Mouse (Mus musculus) adrenal gland, postnatal 4 days (tissue): ENCODE data around the gene Car9. TPM values are rescaled to one million over a fixed set of nuclear protein-coding genes. Genes with fewer than 3 reads are reported as not detected.

Experiments
- DNase-seq, 2 experiments: peaks; one replicate each; pipeline ENCODE4 v3.0.0; 2021 to 2022; ENCODE audit warnings: low spot score in 2 of 2, mixed read lengths in 2 of 2
- total RNA-seq, 2 experiments: library from RNA; stranded (reverse); gene quantifications; 2 replicates each; pipeline ENCODE4 v1.2.3; 2021

Car9 gene
- total RNA-seq, 2 experiments from 2014 or later: 1.4 to 1.5 TPM

DNA sequence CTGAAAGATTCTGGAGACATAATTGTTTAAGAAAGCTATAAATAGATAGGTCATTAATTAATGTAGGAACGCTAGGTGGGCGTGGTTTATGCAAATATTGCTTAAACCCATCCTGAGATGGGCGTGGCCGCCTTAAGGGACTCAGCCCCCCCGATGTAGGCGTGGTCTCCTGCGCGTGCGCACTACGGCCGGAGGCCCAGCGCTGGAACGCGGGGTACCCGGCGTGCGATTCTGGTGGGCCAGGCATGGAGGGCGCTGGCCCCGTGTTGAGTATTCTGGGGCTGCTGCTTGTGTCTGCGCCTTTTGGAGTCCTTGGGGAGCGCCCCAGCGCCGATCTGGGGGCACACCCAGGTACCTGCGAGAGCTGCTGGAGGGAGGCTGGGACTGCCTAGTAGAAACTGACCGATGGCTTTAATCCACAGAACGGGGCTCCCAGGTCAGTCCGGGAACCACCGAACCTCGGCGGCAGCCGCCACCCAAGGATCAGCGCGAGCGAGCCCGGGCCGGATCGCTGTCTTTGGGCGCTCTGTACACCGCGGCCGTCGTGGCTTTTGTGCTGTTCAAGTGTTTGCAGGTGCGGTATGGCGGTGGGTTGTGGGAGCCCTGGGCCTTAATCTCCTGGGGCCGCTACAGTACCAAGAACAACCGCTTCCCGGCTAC, 13.4 kb upstream of the Car9 start:
- DNase-seq: peak; percentile 90 to 98

DNA sequence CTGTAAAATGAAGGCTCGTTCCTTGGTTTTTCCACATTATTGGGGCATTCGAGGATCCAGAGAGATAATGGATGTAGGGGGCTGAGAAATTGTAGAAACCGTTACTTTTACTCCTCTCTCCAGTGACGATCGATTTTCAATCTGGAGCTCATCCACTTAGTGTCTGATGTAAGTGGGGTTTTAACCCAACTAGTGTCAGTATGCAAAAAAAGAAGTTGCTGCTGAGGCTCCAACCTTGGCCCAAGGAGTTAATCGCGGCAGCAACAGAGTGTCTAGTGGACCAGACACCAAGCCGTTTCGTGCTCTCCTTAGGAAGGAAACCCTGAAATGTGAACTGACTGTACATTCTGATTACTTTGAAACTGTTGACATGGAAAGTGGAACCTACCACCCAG, 12.9 kb upstream of the Car9 start:
- DNase-seq: no peak

DNA sequence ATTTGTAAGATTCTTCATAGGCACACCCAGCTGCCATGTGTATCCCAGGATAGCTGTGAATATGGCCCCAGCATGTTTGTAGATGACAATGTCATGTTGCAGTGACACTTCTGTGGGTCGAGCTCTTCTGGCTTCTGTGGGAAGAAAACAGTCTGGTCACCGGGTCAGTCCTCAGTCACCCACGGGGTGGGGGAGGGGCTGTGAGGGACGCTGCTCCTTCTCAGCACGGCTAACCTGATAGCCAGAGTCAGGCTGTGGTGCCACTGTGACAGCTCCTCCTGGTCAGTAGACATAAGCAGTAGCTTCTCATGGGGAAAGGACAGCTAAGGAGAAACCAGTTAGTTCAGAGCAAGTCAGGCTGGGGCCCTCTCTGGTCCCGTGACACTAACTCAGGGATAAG, 10.2 kb upstream of the Car9 start:
- no peak for DNase-seq

DNA sequence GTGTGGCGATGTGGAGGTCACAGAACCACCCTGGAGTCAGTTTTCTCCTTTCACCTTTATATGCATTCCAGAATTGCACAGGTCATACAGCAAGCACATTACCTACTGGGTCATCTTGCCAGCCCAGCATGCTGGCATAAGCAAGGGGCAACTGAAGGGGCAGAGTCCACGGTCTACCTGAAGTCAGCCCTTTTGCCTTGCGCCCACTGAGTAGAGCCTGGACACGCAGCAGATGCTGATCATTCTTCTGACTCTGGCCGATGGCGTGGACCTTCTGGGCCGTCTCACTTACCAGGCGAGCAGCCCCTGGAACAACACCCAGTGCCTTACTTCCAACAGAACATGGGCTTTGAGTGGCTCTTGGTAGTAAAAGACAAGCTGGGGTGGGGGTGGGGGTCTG, 9.4 kb upstream of the Car9 start:
- no peak for DNase-seq

DNA sequence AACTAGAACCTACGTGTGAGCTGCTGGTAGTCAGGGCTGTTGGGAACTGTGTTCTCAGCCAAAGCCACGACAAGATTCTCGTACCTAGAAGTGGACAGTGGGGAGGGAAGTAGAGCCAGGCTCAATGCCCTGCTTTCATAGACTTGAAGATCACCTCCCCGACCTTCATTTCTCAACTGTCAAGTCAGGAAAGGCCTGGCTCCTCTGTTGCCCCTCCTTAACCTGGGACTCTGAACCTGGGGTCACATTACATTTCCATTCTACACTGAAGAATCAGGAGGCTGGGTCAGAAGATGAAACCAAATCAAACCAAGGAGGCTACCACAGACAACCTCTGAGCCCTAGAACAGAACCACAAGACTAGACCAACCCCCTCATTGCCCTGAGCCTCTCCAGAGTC, 8.8 kb upstream of the Car9 start:
- DNase-seq: no peak

DNA sequence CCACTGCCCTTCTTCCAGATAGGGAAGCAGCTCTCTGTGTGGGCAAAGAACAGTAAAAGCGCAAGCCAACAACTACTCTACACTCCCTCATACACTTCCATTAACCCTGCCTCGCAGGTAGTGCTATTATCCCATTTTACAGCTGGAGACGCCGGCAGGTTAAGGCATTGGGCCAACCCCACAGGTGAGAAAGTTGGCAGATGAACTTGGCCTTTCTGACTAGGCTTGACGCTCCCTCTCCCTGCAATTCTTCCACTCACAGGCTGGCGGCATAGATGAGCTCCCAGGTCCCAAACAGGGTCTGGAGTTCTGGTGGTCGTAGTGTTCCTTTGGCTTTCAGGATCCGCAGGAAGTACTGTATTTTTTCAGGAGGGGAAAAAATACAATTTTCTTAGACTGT, 7.8 kb upstream of the Car9 start:
- no peak for DNase-seq

DNA sequence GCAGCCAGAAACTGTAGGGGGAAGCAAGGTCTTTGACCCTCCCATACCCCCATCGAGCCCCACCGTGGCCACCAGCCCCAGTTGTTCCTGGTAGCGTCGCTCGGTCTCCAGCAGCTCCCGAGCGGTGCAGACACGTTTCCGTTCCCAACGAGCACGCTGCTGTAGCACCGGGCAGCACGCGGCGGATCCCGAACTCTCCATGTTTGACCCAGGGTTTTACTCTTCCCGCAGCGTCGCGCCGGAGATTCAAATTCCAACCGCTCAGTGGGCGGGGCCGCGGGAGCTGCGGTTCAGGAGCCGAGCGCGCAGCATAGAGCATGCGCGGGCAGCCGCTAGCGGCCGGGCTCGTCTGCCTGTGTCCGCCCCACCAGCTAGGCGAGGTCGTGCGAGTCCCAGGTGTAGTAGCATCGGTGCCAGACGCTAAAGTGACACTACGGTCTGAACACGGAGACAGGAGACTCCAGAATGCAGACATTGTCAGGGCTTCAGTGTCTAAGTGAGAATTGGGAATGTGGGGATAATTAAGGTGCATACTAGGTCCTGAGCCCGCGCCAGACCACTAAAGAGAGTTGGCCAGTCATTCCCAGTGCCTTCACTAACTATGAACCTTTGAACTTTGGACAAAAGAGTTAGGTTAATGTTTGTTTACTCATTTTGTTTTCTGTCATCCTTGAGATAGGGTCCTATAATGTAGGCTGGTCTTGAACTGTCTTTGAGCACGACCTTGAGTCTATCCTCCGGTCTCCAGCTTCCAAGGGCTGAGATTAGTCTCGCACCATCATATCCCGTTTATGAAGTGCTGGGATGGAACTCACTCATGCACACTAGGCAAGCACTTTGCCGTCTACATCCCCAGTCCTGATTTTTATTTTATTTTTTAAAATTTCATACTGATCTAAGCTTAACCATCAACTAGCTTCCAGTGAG, 7.1 kb upstream of the Car9 start, which contains the start of gene Arhgef39:
Arhgef39 (minus strand) TSS at position 289 of the 927 bp plus-strand sequence.
- peak; percentile 47 to 71 for DNase-seq

DNA sequence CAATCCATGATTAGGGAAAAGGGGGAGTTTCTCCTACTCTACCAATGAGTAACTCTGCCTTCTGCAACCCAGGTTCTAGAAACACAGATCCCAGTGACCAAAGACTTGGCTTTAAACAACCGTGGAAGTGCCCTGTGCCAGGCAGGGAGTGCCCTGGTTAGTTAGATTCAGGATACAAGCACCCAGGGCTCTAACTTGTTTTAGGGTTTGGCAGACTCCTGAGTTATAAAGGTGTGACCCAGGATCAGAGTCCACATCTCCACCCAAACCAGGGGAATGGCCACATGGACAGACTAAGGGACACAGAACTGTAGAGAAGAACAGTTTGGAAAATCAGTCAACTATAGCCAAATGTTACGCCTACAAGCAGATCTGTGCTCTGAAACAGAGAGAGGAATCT, 3.7 kb upstream of the Car9 start:
- no peak for DNase-seq

DNA sequence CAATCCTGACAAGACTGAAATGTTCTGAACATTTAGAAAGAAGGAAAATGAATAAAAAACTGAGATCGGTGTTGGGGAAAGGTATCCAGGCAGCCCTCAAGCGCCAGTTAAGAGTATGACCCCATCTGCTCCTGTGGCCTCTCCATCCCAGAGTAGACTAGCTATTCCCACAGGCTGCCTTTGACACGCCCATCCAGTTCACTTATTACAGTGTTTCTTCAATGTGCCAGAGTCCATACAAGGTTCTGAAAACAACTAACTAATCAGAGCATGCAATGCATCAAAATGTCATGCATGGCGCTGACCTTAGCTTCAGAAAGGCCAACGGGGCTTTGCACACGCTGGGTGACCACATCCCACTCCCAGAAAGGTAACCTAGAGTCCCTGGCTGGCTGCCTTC, 3.3 kb upstream of the Car9 start:
- DNase-seq: no peak

DNA sequence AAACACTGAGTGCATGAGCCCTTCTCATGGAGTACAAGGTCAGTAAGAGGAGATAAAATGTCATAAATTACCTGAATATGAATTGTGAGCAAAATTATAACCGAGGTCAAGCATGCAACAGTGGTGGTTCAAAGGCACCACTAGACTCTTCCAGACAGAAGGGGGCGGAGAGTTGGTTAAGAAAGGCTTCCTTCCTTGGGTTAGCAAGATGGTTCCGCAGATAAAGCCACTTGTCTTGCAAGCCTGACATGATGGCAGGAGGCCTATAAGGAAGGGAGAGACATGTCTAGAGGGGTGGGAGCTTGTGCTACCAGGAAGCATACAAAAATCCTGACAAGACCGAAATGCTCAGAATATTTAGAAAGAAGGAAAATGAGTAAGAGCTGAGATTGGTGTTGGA, 2.5 kb upstream of the Car9 start:
- DNase-seq: no peak

DNA sequence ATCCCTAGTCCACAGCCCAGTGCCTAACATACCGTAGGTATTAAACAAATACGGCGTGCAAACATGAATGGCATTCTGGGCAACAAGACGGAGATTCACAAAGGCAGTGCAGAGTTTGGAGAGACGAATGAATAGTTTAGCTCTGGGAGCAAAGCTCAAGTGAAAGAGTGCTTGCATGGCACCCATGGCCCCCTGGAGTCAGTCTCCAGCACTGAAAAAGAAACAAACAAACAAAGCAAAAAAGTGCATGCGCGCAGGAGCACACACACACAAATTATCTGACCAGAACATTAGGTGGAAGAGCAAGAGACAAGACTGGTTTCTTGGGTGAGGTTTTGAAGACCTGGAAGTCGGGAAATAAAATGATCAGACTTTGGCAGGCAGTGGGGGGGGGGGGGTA, 692 bp upstream of the Car9 start:
- DNase-seq: no peak

DNA sequence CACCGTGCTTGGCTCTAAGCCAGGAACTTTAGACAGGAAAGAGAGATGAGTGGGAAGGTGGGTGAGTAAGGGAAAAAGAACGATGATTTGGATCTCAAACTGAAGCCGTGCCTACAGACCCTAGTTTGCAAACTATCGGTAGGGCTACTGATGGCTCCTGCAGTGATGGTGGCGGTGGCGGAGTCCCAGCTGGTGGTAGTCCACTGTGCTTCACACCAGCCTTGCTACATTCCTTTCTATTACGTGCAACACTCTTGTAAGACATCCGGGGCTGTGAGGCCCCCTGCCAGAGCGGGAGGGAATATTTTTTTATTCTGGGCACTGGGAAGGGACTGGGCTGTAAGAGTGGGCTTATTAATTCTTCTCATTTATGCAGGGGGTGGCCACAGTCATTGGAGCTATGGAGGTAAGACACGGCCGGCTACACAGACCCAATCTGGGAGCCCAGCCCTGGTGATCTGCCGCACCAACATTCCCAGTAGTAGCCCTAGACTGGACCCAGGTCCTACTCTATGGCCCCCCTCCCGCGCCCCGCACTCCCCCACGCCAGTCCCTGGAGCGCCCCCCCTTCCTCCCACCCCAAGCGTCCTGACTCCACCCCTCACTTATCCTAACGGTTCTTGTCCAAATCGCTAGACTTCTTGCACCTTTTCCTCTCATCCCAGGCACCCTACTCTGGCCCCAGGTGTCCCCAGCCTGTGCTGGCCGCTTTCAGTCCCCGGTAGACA, 1.3 kb downstream of the Car9 start:
- DNase-seq: no peak

DNA sequence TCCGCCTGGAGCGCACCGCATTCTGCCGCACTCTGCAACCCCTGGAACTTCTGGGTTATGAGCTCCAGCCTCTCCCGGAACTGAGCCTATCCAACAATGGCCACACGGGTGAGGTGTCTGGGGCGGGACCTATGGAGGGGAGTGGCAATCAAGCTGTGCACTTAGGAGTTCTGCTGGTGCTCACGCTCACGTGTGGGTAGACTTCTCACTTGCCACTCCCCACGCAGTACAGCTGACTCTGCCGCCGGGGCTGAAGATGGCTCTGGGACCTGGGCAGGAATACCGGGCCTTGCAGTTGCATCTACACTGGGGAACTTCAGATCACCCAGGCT, 1.9 kb downstream of the Car9 start:
- peak in 1 of 2 experiments; percentile 39 for DNase-seq

DNA sequence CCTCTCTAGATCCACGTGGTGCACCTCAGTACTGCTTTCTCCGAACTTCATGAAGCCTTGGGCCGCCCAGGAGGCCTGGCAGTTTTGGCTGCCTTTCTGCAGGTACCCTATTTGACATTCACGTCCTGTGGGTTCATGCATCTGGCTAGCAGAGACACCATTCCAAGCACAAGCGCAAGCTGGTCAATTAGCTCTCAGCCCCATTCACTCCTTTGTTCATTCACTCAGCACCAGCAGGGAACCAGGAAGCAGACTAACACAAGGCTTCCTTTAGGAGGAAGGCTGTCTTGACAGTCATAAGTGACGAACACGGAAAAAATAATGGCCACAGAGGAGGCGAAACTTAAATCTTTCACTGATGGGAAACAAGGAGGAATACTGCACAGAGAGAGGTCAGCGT, 2.3 kb downstream of the Car9 start:
- DNase-seq: no peak

DNA sequence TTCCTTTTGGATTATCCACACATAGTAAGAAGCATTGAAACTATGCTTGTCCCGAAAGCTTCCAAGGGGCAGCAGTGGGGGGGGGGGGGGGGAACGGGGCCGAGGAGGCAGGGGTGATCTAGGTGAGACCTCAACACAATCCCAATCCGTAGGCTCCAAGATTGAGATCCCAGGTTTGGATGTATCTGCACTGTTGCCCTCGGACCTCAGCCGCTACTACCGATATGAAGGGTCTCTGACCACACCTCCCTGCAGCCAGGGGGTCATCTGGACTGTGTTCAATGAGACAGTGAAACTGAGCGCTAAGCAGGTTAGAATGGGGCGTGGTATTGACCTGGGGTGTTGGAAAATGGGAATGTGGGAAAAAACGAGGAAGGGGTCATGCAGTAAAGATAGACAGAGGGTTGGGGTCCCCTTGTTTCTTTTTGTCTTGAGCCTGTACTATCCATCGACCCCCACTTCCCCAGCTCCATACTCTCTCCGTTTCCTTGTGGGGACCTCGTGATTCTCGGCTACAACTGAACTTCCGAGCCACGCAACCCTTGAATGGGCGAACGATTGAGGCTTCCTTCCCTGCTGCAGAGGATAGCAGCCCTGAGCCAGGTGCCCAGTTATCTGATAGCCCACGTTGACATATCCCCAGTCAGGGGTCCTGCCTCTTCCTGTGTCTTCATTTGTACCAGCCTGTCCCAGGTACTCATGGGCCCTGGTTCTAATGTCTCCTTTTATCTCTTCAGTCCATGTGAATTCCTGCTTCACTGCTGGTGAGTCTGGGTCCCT, 5.1 kb downstream of the Car9 start:
- DNase-seq: no peak

DNA sequence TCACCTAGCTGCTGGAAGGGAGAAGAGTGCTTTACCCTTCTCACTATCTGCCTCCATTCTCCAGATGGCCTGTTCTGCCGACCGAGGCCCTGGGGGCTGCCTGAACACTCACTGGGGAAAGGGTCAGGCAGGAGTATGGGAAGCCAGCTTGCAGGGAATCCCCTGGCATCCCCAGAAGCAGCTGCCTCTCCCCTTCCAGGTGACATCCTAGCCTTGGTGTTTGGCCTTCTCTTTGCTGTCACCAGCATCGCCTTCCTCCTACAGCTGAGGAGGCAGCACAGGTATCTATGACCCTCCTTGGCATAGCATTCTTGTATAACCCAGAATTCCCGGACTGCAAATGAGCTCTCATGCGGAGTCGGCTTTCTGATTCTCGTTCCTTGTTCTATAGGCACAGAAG, 5.9 kb downstream of the Car9 start:
- DNase-seq: no peak

DNA sequence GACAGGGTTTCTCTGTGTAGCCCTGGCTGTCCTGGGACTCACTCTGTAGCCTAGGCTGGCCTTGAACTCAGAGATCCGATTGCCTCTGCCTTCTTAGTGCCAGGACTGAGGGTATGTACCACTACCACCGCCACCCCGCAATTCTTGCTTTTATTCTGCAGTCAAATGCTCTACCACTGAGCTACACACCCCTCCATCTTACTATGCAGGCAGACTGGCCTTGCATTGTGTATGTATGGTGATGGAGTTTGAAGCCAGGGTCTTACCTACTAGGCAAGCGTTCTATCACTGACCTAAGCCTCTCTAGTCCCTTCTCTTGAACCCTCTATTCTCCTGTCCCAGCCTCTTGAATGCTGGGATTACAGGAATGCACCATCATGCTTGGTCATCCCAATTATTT, 6.5 kb downstream of the Car9 start:
- no peak for DNase-seq

DNA sequence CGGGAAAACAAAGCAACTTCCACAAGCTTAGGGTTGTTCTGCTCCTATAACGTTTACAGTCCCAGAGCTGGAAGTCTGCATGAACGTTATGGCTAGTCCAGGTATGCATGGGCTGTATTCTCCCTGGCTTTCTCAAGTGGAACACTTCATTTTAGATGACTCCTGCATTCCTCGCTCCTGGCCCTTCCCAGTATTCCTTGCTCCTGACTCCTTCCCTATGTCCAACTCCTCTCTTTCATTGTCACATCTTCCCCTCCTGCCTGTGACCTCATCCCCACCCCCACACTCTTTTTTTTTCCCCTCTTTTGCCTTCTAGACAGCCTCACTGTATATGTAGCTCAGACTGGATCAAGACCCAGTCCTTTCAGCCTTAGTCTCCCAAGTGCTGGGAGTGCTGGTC, 7.0 kb downstream of the Car9 start:
- no peak for DNase-seq

DNA sequence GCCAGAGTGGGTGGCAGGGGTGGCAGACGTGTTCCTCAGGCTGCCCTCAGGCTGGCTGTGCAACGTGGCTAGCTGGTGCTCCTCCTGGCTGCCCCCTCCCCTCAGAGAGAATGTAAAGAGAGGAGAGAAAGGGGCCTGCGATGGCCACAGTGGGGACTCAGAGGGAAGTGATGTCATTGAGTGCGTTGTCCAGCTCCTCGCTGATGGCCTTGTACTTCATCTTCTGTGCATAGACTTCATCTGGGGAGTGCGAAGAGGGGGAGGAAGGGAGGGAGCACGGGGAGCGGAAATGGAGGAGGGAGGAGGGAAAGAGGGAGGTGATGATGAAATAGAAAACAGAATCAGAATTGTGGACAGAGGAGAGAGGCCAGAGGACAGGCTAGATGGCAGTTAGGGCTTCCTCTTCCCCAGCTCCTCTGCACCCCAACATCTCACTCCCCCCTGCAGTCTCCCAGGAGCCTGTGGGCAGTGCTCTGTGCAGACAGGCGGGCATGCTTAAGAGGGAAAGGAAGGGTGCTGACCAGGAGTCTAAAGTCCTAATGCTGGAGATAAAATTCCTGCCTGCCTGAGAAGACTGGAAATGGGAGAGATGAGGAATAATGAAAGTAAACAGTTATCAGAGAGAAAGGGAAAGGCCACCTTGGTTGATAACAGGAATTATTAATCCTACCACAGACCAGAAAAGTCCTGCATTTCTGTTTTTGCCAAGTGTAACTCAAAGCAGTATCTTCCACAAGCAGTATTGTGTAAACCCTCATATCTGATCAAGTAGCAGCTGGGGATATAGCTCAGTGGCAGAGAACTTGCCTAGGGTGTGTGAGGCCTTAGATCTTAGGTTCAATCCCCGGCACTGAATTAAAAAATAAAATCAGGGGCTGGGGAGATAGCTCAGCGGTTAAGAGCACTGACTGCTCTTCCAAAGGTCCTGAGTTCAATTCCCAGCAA, 9.3 kb downstream of the Car9 start:
- DNase-seq: no peak

DNA sequence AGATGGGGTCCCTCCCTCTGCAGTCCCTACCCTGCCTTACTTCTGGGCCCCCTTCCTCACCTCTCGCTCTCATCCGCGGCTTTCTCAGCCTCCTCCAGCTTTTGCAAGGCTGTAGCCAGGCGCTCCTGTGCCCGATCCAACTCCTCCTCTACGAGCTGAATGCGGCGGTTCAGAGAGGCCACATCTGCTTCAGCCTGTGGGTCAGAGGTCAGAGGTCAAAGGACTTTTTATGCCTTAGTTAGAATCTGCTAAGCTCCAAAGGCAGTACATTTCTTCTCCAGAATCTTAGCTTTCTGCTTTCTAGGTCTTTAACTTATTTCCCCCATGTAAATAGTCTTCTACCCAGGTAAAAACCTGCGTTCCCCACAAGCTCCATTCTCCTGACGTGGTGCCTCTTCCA, 12.8 kb downstream of the Car9 start:
- no peak for DNase-seq
